Mouse (Mus musculus) heart, embryonic 11.5 days (tissue): ENCODE results near the gene Pax5. TPM values are rescaled to one million over a fixed set of nuclear protein-coding genes. Genes with fewer than 3 reads are reported as not detected.

ENCODE experiments used
- ATAC-seq: fragments of 200-750 bp; cut with Nextera tagmentation; replicated peaks from 2 replicates; pipeline ENCODE4 v1.8.0; 2017; ENCODE audit warnings: moderate library complexity; ENCODE audit not compliant: insufficient number of reproducible peaks, low FRiP score, low TSS enrichment
- H3K27ac ChIP-seq: fragments of 300-500 bp; sonication (generic); 2 replicates; pipeline ENCODE4 v1.5.1; 2014; ENCODE audit warnings: mild to moderate bottlenecking, low read depth, low read length
- H3K27me3 ChIP-seq: fragments of 300-500 bp; sonication (generic); 2 replicates; pipeline ENCODE4 v1.6.1; 2014; ENCODE audit warnings: mild to moderate bottlenecking, low read length, mixed read lengths; ENCODE audit not compliant: control insufficient read depth, insufficient read depth
- H3K36me3 ChIP-seq: fragments of 300-500 bp; sonication (generic); 2 replicates; pipeline ENCODE4 v1.6.1; 2014; ENCODE audit warnings: mild to moderate bottlenecking, low read length, moderate library complexity, mixed read lengths; ENCODE audit not compliant: control insufficient read depth, insufficient read depth
- H3K4me1 ChIP-seq: fragments of 300-500 bp; sonication (generic); 2 replicates; pipeline ENCODE4 v1.6.1; 2014; ENCODE audit warnings: low read length; ENCODE audit not compliant: control insufficient read depth, insufficient read depth
- H3K4me2 ChIP-seq: fragments of 300-500 bp; sonication (generic); 2 replicates; pipeline ENCODE4 v1.6.1; 2014; ENCODE audit warnings: mild to moderate bottlenecking, moderate library complexity
- H3K4me3 ChIP-seq: fragments of 300-500 bp; sonication (generic); 2 replicates; pipeline ENCODE4 v1.5.1; 2014; ENCODE audit warnings: low read depth, low read length
- H3K9ac ChIP-seq: fragments of 300-500 bp; sonication (generic); 2 replicates; pipeline ENCODE4 v1.6.1; 2014; ENCODE audit warnings: mild to moderate bottlenecking, low read depth, low read length, moderate library complexity
- H3K9me3 ChIP-seq: fragments of 300-500 bp; sonication (generic); replicated peaks from 2 replicates; pipeline ENCODE4 v1.6.1; 2016; ENCODE audit warnings: low read length; ENCODE audit not compliant: control insufficient read depth
- WGBS: fragments of 180-500 bp; shearing (Covaris S2); extraction: QIAGEN DNeasy Blood & Tissue Kit; methylation state at CpG from one replicate; pipeline ENCODE4 v1.1.7; 2014; ENCODE audit not compliant: insufficient replicate concordance; 5-methylcytosine and 5-hydroxymethylcytosine counted together
- polyA plus RNA-seq: library from polyadenylated mRNA; unstranded; fragments of >200 nt; fragmentation: Nextera tagmentation; extraction: Ambion mirVana; gene quantifications from 2 replicates; pipeline ENCODE4 v1.2.1, GENCODE M21; 2014

Pax5 gene
- polyA plus RNA-seq, 1 experiment from 2014 or later: not detected

- Histone ChIP-seq H3K4me1 (no peaks in the 10 kb centered on the region), H3K36me3 (no peaks in the 10 kb centered on the region), H3K27ac (no peak overlapping the region), H3K9ac (no peak overlapping the region), H3K4me3 (no peak overlapping the region), H3K27me3 (peaks cover 33% of the 10 kb centered on the region), H3K9me3 (no peaks in the 10 kb centered on the region), H3K4me2 (no peak overlapping the region)
- 6% methylated on average over 10 of the region's 10 CpGs for WGBS
- ATAC-seq: no peak
Measured at GRCm38 (mm10) chr4:44564602-44565001, 145.7 kb downstream of the Pax5 start.

- Histone ChIP-seq H3K36me3 (no peaks in the 10 kb centered on the region), H3K27ac (no peak overlapping the region), H3K9me3 (no peaks in the 10 kb centered on the region), H3K4me3 (no peak overlapping the region), H3K4me1 (no peaks in the 10 kb centered on the region), H3K4me2 (no peak overlapping the region), H3K9ac (no peak overlapping the region), H3K27me3 (peaks cover 41% of the 10 kb centered on the region)
- WGBS: 58% methylated on average over 8 of the region's 8 CpGs
- ATAC-seq: no peak
Measured at GRCm38 (mm10) chr4:44560956-44561355, 149.3 kb downstream of the Pax5 start.

DNA sequence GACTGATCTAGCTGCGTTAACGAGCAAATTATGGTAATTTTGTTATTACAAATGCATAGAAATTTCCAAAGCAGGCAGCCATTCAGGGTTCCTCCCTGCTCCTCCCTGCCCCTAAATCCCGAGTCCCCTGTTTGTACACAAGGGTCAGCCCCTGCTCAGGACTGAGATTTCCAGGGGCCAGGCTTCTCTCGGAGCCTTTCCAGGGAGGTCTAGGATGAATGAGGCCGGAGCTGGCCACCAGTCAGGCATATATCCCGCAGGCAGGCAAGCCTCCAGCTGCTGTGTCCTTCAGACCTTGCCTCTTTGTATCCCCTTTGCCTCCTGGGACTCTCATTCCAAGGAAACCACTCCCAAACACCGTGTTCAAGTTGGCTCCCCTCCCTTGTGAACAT, 151.7 kb downstream of the Pax5 start:
- H3K27ac ChIP-seq: no peak overlapping the region
- H3K27me3 ChIP-seq: peaks cover 28% of the 10 kb centered on the region
- no peak for ATAC-seq
- peak overlapping the region; percentile 91 for H3K4me2 ChIP-seq
- H3K9me3 ChIP-seq: no peaks in the 10 kb centered on the region
- no peaks in the 10 kb centered on the region for H3K4me1 ChIP-seq
- H3K4me3 ChIP-seq: peak overlapping the region; percentile 53
- 8% methylated on average over 7 of the region's 7 CpGs for WGBS
- no peaks in the 10 kb centered on the region for H3K36me3 ChIP-seq
- peak overlapping the region; percentile 67 for H3K9ac ChIP-seq

DNA sequence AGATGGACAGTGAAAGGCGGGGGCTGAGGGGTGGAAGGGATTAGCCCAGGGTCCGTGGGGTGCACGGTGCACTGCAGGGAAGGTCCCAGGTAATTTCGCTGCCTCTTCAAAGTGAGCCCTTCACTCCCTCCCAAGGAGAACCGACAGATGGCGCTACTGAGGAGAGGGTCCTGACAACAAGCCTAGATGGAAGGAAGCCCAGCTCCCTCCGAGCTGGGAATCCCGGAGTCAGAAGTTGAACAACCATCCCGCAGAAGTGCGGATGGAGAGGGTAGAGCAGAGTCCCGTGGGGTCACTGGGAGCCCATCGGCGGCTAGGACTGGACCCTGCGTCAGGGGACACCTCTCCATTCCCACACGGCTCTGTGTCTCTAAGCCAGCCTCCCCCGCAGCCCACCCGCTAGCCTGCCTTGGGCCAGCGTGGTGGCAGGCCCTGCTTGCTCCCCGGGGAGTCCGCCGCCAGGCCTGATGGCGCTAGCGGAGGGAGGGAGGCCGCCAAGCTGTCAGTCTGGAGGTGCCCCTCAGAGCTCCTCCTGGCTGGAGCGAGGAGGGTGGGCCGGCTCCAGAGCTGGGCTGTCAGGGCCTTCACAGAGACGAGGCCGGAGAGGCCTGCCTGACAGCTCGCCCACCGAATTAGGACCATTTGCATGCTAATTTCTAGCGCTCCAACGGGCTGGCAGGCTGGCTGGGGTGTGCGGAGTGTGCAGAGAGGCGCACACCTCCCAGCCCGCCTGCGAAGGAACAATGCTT, 152.3 kb downstream of the Pax5 start:
- H3K4me1 ChIP-seq: no peaks in the 10 kb centered on the region
- H3K27ac ChIP-seq: no peak overlapping the region
- no peaks in the 10 kb centered on the region for H3K9me3 ChIP-seq
- H3K36me3 ChIP-seq: no peaks in the 10 kb centered on the region
- peak overlapping the region; percentile 91 for H3K4me2 ChIP-seq
- peak overlapping the region; percentile 53 for H3K4me3 ChIP-seq
- ATAC-seq: peak; percentile 55; the same call in 1 of the 2 replicates
- H3K27me3 ChIP-seq: peaks cover 24% of the 10 kb centered on the region
- under 1% methylated on average over 36 of the region's 36 CpGs for WGBS
- H3K9ac ChIP-seq: peak overlapping the region; percentile 67

GRCm38 (mm10) chr4:44556586-44557281, 153.6 kb downstream of the Pax5 start:
- Histone ChIP-seq H3K4me3 (no peak overlapping the region), H3K9ac (no peak overlapping the region), H3K9me3 (no peaks in the 10 kb centered on the region), H3K27ac (no peak overlapping the region), H3K4me1 (no peaks in the 10 kb centered on the region), H3K4me2 (no peak overlapping the region), H3K36me3 (no peaks in the 10 kb centered on the region), H3K27me3 (peaks cover 17% of the 10 kb centered on the region)
- 87% methylated on average over 9 of the region's 9 CpGs for WGBS
- ATAC-seq: no peak; the same call in 1 of the 2 replicates

- Histone ChIP-seq H3K9me3 (no peaks in the 10 kb centered on the region), H3K27me3 (peaks cover 14% of the 10 kb centered on the region), H3K4me1 (no peaks in the 10 kb centered on the region), H3K4me2 (no peak overlapping the region), H3K27ac (no peak overlapping the region), H3K4me3 (no peak overlapping the region), H3K36me3 (no peaks in the 10 kb centered on the region), H3K9ac (no peak overlapping the region)
- WGBS: 73% methylated on average over 9 of the region's 9 CpGs
- ATAC-seq: no peak
Measured at GRCm38 (mm10) chr4:44555576-44555975, 154.7 kb downstream of the Pax5 start.

- Histone ChIP-seq H3K4me1 (no peaks in the 10 kb centered on the region), H3K36me3 (no peaks in the 10 kb centered on the region), H3K4me2 (no peak overlapping the region), H3K9ac (no peak overlapping the region), H3K4me3 (no peak overlapping the region), H3K27me3 (peaks cover 5% of the 10 kb centered on the region), H3K9me3 (no peaks in the 10 kb centered on the region), H3K27ac (no peak overlapping the region)
- ATAC-seq: no peak
- 75% methylated on average over 12 of the region's 12 CpGs for WGBS
Measured at GRCm38 (mm10) chr4:44551470-44551869, 158.8 kb downstream of the Pax5 start.

GRCm38 (mm10) chr4:44549029-44549428, 161.3 kb downstream of the Pax5 start:
- H3K9ac ChIP-seq: no peak overlapping the region
- ATAC-seq: no peak
- 72% methylated on average over 7 of the region's 7 CpGs for WGBS
- no peak overlapping the region for H3K4me3 ChIP-seq
- H3K4me1 ChIP-seq: no peaks in the 10 kb centered on the region
- no peak overlapping the region for H3K4me2 ChIP-seq
- peaks cover 3% of the 10 kb centered on the region for H3K27me3 ChIP-seq
- H3K36me3 ChIP-seq: no peaks in the 10 kb centered on the region
- H3K27ac ChIP-seq: no peak overlapping the region
- no peaks in the 10 kb centered on the region for H3K9me3 ChIP-seq
